Mouse (Mus musculus) liver, postnatal 0 days (tissue): ENCODE measurements around the gene Sh3bp4. TPM values are rescaled to one million over a fixed set of nuclear protein-coding genes. Genes with fewer than 3 reads are reported as not detected.

Source experiments
- ATAC-seq: fragments of 200-750 bp; cut with Nextera tagmentation; 2 replicates; pipeline ENCODE4 v1.8.0; 2017; ENCODE audit warnings: mild to moderate bottlenecking, moderate library complexity
- DNase-seq: peaks from one replicate; pipeline ENCODE4 v3.0.0-alpha.2; 2016
- H3K27ac ChIP-seq: fragments of 300-500 bp; sonication (generic); 2 replicates; pipeline ENCODE4 v1.5.1; 2014; ENCODE audit warnings: antibody characterized with exemption, moderate library complexity, mild to moderate bottlenecking, low read depth
- H3K27me3 ChIP-seq: fragments of 300-500 bp; sonication (generic); 2 replicates; pipeline ENCODE4 v1.6.1; 2014; ENCODE audit warnings: low read length, control low read depth, mixed read lengths; ENCODE audit not compliant: insufficient read depth
- H3K36me3 ChIP-seq: fragments of 300-500 bp; sonication (generic); replicated peaks from 2 replicates; pipeline ENCODE4 v1.6.1; 2014; ENCODE audit warnings: mild to moderate bottlenecking, control low read depth, low read length, moderate library complexity, mixed read lengths; ENCODE audit not compliant: insufficient read depth
- H3K4me1 ChIP-seq: fragments of 300-500 bp; sonication (generic); 2 replicates; pipeline ENCODE4 v1.6.1; 2014; ENCODE audit warnings: antibody characterized with exemption, mild to moderate bottlenecking, control low read depth; ENCODE audit not compliant: insufficient read depth
- H3K4me2 ChIP-seq: fragments of 300-500 bp; sonication (generic); 2 replicates; pipeline ENCODE4 v1.6.1; 2014; ENCODE audit warnings: low read depth, mild to moderate bottlenecking, low read length, moderate library complexity, mixed read lengths
- H3K4me3 ChIP-seq: fragments of 300-500 bp; sonication (generic); 2 replicates; pipeline ENCODE4 v1.5.1; 2014; ENCODE audit warnings: low read depth, low read length
- H3K9ac ChIP-seq: fragments of 300-500 bp; sonication (generic); replicated peaks from 2 replicates; pipeline ENCODE4 v1.6.1; 2014; ENCODE audit warnings: mild to moderate bottlenecking, moderate library complexity
- H3K9me3 ChIP-seq: fragments of 300-500 bp; sonication (generic); 2 replicates; pipeline ENCODE4 v1.6.1; 2016; ENCODE audit warnings: mild to moderate bottlenecking, control low read depth, low read length, mixed read lengths
- CTCF ChIP-seq: sonication (generic); IDR thresholded peaks from 2 replicates; pipeline ENCODE4 v1.5.1; 2016; ENCODE audit warnings: antibody characterized with exemption, low read depth
- EP300 ChIP-seq: IDR thresholded peaks from 2 replicates; pipeline ENCODE4 v1.6.1; 2016; ENCODE audit warnings: antibody characterized with exemption, low read depth, mild to moderate bottlenecking
- WGBS: fragments of 180-500 bp; shearing (Covaris S2); extraction: QIAGEN DNeasy Blood & Tissue Kit; methylation state at CpG from one replicate; pipeline ENCODE4 v1.1.7; 2014; ENCODE audit not compliant: insufficient replicate concordance; 5-methylcytosine and 5-hydroxymethylcytosine counted together
- polyA plus RNA-seq: library from polyadenylated mRNA; unstranded; fragments of >200 nt; fragmentation: Nextera tagmentation; extraction: Ambion mirVana; gene quantifications from 2 replicates; pipeline ENCODE4 v1.2.1, GENCODE M21; 2015

The Sh3bp4 gene
- polyA plus RNA-seq, 1 experiment from 2014 or later, result 0.60 TPM

DNA sequence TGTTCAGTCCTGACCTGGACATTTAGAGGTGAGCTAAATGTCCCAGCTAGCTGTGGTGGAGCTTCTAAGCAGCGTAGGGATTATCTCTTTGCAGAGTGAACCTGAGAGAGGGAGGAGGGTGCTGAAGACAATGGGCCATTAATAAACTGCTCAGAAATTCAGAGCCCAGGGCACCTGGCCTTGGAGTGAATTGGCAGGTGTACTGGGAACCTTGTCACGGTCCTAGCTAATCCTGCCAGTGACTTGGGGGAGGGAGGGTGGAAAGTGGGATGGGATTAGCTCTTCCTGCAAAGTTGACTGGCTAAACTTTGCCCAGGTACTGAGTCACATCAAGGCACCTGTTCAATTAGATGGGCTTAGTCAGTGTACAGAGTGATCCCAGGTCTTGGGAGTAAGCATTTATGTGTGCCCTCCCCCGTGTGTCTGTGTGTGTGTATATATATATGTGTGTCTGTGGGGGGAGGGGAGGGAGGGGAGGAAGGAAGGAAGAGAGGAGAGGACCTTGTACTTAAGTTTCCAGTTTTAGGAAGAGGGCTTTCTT is 18.6 kb downstream of the Sh3bp4 start:
- DNase-seq (no peak), ATAC-seq (no peak)
- H3K9ac ChIP-seq, result no peak overlapping the region
- no peaks in the 10 kb centered on the region for H3K36me3 ChIP-seq
- no peaks in the 10 kb centered on the region for H3K9me3 ChIP-seq
- TF ChIP-seq CTCF (no peak), EP300 (no peak)
- no peak overlapping the region for H3K27ac ChIP-seq
- WGBS, result 51% methylated on average over 3 of the region's 3 CpGs
- no peaks in the 10 kb centered on the region for H3K27me3 ChIP-seq
- peaks cover 3% of the 10 kb centered on the region; the same call in 1 of the 2 replicates for H3K4me1 ChIP-seq
- no peak overlapping the region for H3K4me2 ChIP-seq
- H3K4me3 ChIP-seq, result no peak overlapping the region

DNA sequence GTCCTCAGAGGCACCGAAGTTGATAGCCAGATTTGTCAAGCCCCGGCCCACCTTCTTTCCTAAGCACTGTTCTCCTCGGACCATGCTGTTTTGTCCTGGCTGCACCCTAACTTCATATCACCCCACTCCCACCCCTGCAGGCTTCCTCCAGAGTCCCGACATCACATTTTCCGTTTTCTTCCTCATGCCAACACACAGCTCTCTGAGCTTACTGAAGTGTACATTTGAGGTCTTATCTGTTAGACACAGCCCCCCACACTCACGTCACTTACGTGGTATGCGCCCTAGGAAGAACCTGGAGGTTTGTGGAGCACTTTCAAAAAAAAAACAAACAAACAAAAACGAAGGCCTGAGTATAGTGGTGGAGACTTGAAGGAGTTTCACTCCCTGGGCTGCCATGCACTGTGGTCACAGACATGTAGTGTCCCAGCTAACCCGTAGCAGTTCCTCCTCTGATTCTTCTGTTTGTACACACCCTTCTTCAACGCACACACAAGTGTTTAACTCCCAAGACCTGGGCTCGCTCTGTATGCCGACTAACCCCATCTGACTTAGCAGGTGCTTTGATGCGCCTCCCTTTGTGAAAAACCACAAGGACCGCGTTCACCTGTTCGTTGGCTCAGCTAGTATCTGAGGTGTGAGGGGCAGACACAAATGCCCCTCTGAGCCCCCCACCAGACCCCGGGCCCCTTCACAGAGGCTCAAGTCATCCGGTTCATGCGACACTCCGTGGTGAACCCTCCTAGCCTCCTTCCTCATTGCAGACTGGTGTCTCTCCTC is 19.8 kb downstream of the Sh3bp4 start:
- no peak overlapping the region for H3K27ac ChIP-seq
- no peak for ATAC-seq
- H3K4me3 ChIP-seq, result no peak overlapping the region
- no peak overlapping the region for H3K9ac ChIP-seq
- TF ChIP-seq CTCF (no peak), EP300 (no peak)
- 39% methylated on average over 21 of the region's 21 CpGs for WGBS
- peaks cover 3% of the 10 kb centered on the region; the same call in 1 of the 2 replicates for H3K4me1 ChIP-seq
- H3K4me2 ChIP-seq, result no peak overlapping the region
- DNase-seq, result no peak
- no peaks in the 10 kb centered on the region for H3K27me3 ChIP-seq
- H3K9me3 ChIP-seq, result no peaks in the 10 kb centered on the region
- H3K36me3 ChIP-seq, result no peaks in the 10 kb centered on the region

DNA sequence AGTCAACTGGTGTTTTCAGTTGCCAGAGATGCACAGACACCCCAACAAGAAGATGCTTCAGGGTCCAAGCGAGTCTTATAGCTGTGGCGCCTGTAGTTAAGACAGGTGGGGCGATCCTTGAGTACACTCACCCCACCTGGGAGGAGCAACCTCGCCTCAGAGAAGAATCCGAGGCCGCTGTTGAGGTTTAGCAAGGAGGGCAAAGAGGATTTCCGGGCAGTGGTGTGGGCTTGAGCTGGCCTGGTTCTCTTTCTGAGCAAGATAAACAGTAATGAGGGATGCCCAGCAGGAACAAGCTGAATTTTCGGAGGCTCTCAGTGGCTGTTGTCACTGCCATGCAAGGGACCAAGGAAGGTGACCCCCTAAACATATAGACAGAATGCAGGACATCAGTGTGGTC is 20.5 kb downstream of the Sh3bp4 start:
- Histone ChIP-seq H3K27me3 (no peaks in the 10 kb centered on the region), H3K4me1 (peaks cover 3% of the 10 kb centered on the region; the same call in 1 of the 2 replicates), H3K4me2 (no peak overlapping the region), H3K9ac (no peak overlapping the region), H3K4me3 (no peak overlapping the region), H3K27ac (no peak overlapping the region), H3K36me3 (no peaks in the 10 kb centered on the region), H3K9me3 (no peaks in the 10 kb centered on the region)
- ATAC-seq, result no peak
- 61% methylated on average over 8 of the region's 8 CpGs for WGBS
- no peak for DNase-seq
- TF ChIP-seq EP300, result no peak
- TF ChIP-seq CTCF, result no peak

DNA sequence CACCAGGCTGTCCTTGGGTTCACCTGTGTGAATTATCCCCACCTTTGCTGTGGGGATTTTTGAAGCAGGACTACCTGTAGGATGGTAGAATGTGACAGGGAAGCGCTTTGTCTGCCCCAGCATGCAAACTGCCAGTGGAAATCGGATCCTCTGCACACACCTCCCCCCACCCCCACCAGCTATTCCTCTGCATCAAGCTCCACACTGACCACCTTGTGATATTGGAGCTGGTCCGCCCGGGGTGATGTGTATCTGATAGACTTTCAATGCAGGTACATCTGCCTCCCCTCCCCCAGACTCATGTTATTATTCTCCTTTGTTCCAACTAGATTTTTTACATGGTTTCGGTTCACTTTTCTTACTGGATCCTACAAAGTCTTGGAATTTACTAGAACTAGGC is 21.8 kb downstream of the Sh3bp4 start:
- Histone ChIP-seq H3K4me1 (peaks cover 3% of the 10 kb centered on the region; the same call in 1 of the 2 replicates), H3K36me3 (no peaks in the 10 kb centered on the region), H3K4me2 (no peak overlapping the region), H3K9me3 (no peaks in the 10 kb centered on the region), H3K4me3 (no peak overlapping the region), H3K27me3 (no peaks in the 10 kb centered on the region), H3K9ac (no peak overlapping the region), H3K27ac (no peak overlapping the region)
- no peak for TF ChIP-seq EP300
- no peak for TF ChIP-seq CTCF
- 62% methylated on average over 5 of the region's 5 CpGs for whole genome bisulfite sequencing
- no peak for ATAC-seq
- DNase-seq, result no peak

DNA sequence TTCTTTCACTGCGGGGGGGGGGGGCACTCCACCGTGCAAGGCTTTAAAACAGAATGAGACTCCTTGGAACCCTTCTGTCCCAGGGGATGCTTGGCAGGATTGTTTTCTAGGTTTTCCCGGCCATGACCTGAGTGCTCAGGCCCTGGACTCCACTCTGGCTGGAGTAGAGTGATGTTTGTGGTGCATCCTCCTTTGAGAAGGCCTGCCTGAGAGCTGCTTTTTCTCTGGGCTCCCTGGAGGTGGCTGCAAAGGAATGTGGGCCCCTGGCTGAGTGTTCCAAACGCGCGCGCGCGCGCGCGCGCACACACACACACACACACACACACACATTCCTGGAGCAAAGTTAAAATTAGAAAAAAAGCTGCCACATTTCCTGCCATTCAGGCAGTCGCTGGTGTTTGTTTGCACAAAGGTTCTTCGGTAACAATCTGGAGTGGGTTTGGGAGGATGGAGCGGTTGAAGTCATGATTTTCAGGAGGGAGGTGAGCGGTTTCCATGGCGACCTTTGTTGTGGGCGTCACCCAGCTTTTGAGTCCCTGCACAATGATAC is 22.3 kb downstream of the Sh3bp4 start:
- H3K4me2 ChIP-seq, result no peak overlapping the region

DNA sequence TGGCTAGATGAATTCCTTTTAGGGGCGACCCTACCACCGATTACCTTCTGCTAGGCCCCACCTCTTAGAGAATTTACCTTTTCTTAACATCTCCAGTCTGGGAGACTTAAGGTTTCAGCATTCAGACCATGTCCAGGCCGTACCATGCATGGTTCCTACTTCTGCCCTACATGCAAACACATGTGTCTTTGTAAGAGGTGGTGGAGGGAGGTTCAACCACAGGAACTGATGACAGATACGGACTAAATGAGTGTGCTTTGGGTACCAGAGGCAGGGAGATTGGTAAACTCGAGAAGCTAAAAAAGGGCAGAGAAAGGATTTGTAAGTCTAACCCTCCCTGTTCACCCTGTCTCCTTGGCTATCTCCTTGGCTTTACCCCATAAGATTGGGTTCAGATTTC is 23.5 kb downstream of the Sh3bp4 start:
- H3K27ac ChIP-seq, result no peak overlapping the region
- WGBS, result 61% methylated on average over 5 of the region's 5 CpGs

More for the DNA sequence above, 22.3 kb downstream of the Sh3bp4 start:
- ATAC-seq (no peak), DNase-seq (peak; percentile 25)
- Histone ChIP-seq H3K4me1 (peaks cover 3% of the 10 kb centered on the region; the same call in 1 of the 2 replicates), H3K9me3 (no peaks in the 10 kb centered on the region), H3K27me3 (no peaks in the 10 kb centered on the region), H3K27ac (no peak overlapping the region), H3K36me3 (no peaks in the 10 kb centered on the region), H3K9ac (no peak overlapping the region), H3K4me3 (no peak overlapping the region)
- TF ChIP-seq EP300 (no peak), CTCF (no peak)
- 27% methylated on average over 19 of the region's 19 CpGs for WGBS

More for the DNA sequence above, 23.5 kb downstream of the Sh3bp4 start:
- H3K4me3 ChIP-seq, result no peak overlapping the region
- DNase-seq, result no peak
- H3K9me3 ChIP-seq, result no peaks in the 10 kb centered on the region
- H3K4me2 ChIP-seq, result no peak overlapping the region
- H3K36me3 ChIP-seq, result no peaks in the 10 kb centered on the region
- no peak overlapping the region for H3K9ac ChIP-seq
- no peak for ATAC-seq
- peaks cover 3% of the 10 kb centered on the region; the same call in 1 of the 2 replicates for H3K4me1 ChIP-seq
- no peaks in the 10 kb centered on the region for H3K27me3 ChIP-seq
- TF ChIP-seq CTCF, result no peak
